ENCODE assay signal across 8 mouse cellular contexts in the genomic region with DNA sequence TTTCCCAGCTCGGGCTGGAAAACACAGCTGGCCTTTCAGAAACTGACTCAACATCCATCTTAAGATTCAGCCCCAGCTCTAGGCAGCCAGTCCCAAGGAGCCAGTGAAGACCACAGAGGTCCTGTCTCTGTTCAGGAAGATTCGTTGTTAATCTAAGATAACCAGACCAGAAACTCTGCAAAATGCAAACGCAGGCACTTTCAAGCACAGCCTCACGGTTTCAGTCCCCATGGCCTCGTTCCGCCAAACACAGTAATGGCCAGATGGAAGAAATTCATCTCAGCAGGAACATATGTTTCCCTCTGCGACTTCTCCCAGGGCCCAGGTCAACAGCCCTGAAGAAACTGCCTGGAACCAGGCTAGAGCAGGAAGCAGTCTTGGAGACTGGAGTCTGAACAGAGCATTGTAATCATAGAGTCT.
DNase-seq lines count a peak whose midpoint lies in the region; ATAC-seq lines count a peak whose summit lies in the region.

No protein-coding gene starts in this region.

- H3K27me3 ChIP-seq in heart, embryonic 13.5 days (replicated peaks), result 0 out of 2 replicates have a peak, but pooled peaks cover 3% of the 10 kb centered on the region
- no peaks in the 10 kb centered on the region for H3K27me3 ChIP-seq in embryonic facial prominence, embryonic 13.5 days
- H3K27me3 ChIP-seq in liver, embryonic 15.5 days, result no peaks in the 10 kb centered on the region

- no peak for DNase-seq in heart, postnatal 36 days
- DNase-seq in testis, postnatal 14 days (ENCODE audit: low spot score), result no peak
- DNase-seq in layer of hippocampus, postnatal 10 days (ENCODE audit: low spot score in 2 of 2), result no peak

- H3K9ac ChIP-seq in heart, embryonic 13.5 days, result no peak overlapping the region
- H3K9ac ChIP-seq in embryonic facial prominence, embryonic 13.5 days, result no peak overlapping the region
- H3K9ac ChIP-seq in liver, embryonic 15.5 days, result no peak overlapping the region

- H3K36me3 ChIP-seq in heart, embryonic 13.5 days, result no peaks in the 10 kb centered on the region
- H3K36me3 ChIP-seq in embryonic facial prominence, embryonic 13.5 days, result no peaks in the 10 kb centered on the region
- no peaks in the 10 kb centered on the region for H3K36me3 ChIP-seq in liver, embryonic 15.5 days (replicated peaks)

- H3K4me3 ChIP-seq in heart, embryonic 13.5 days, result no peak overlapping the region
- no peak overlapping the region for H3K4me3 ChIP-seq in brown adipose tissue, adult 24 weeks (ENCODE audit: insufficient read depth, low read depth, low read length)
- no peak overlapping the region for H3K4me3 ChIP-seq in embryonic facial prominence, embryonic 13.5 days
- no peak overlapping the region for H3K4me3 ChIP-seq in liver, embryonic 15.5 days (replicated peaks)

- 62% methylated on average over 7 of the region's 7 CpGs for WGBS in heart, embryonic 13.5 days
- 28% methylated on average over 7 of the region's 7 CpGs for WGBS in embryonic facial prominence, embryonic 13.5 days
- WGBS in liver, embryonic 15.5 days (ENCODE audit: insufficient replicate concordance), result 25% methylated on average over 7 of the region's 7 CpGs

- peaks cover 8% of the 10 kb centered on the region for H3K9me3 ChIP-seq in heart, embryonic 13.5 days
- 0 out of 2 replicates have a peak, but pooled peaks cover 5% of the 10 kb centered on the region for H3K9me3 ChIP-seq in embryonic facial prominence, embryonic 13.5 days
- H3K9me3 ChIP-seq in liver, embryonic 15.5 days (replicated peaks), result no peaks in the 10 kb centered on the region

- peak overlapping the region; percentile 63 for H3K27ac ChIP-seq in heart, embryonic 13.5 days (replicated peaks)
- peak overlapping the region; percentile 48; the same call in 1 of the 2 replicates for H3K27ac ChIP-seq in brown adipose tissue, adult 24 weeks (replicated peaks; ENCODE audit: low read depth, low read length)
- H3K27ac ChIP-seq in embryonic facial prominence, embryonic 13.5 days, result peak overlapping the region; percentile 82
- 0 out of 2 replicates have a peak overlapping the region, but pooled peaks have one; percentile 35 for H3K27ac ChIP-seq in liver, embryonic 15.5 days (replicated peaks)

- ATAC-seq in heart, embryonic 13.5 days (ENCODE audit: extremely low read depth, insufficient number of reproducible peaks, low FRiP score, low TSS enrichment), result no peak
- no peak for ATAC-seq in embryonic facial prominence, embryonic 13.5 days (ENCODE audit: insufficient number of reproducible peaks, insufficient read depth, low FRiP score, low TSS enrichment, low read depth)
- ATAC-seq in liver, embryonic 15.5 days (ENCODE audit: insufficient read depth), result peak; percentile 34; the same call in 1 of the 2 replicates
- ATAC-seq in erythroid progenitor cell, adult 5-6 weeks (replicated peaks; ENCODE audit: low FRiP score, poor library complexity, severe bottlenecking), result no peak

- H3K4me1 ChIP-seq in heart, embryonic 13.5 days, result peaks cover 9% of the 10 kb centered on the region
- H3K4me1 ChIP-seq in brown adipose tissue, adult 24 weeks (ENCODE audit: control insufficient read depth, insufficient read depth, insufficient read length, low read length), result peaks cover 22% of the 10 kb centered on the region
- H3K4me1 ChIP-seq in embryonic facial prominence, embryonic 13.5 days, result peaks cover 45% of the 10 kb centered on the region
- H3K4me1 ChIP-seq in liver, embryonic 15.5 days (replicated peaks), result peaks cover 26% of the 10 kb centered on the region

- intact Hi-C loops in heart, postnatal 36 days (cut with DNase I), result no loop called here

- H3K4me2 ChIP-seq in heart, embryonic 13.5 days, result no peak overlapping the region
- H3K4me2 ChIP-seq in embryonic facial prominence, embryonic 13.5 days, result no peak overlapping the region
- no peak overlapping the region for H3K4me2 ChIP-seq in liver, embryonic 15.5 days
